Mouse (Mus musculus) brain, embryonic 14.5 days (tissue): Measurements from ENCODE around the gene Gm15293.
"Not testable (repeated sequence)": the region's sequence is repeated elsewhere in the genome, so short reads cannot be mapped to it uniquely, and the experiment has no call there.

Experiments
- CTCF ChIP-seq: fragments of 200-500 bp; IDR thresholded peaks from 2 replicates; pipeline ENCODE4 v1.5.1; 2012; ENCODE audit warnings: inconsistent platforms, mild to moderate bottlenecking, moderate library complexity, borderline replicate concordance; ENCODE audit not compliant: insufficient read depth, insufficient read length; ENCODE audit errors: extremely low read depth
- POLR2A ChIP-seq: fragments of 200-500 bp; IDR thresholded peaks from 2 replicates; pipeline ENCODE4 v1.6.1; 2012; ENCODE audit warnings: mild to moderate bottlenecking, inconsistent platforms, borderline replicate concordance; ENCODE audit not compliant: poor library complexity, insufficient read depth, insufficient read length, severe bottlenecking; ENCODE audit errors: extremely low read depth

- not testable (repeated sequence) for TF ChIP-seq POLR2A, CTCF
Observed at GRCm38 (mm10) chr8:21161977-21162376, 39.4 kb upstream of the Gm15293 start, which contains the start of gene Defa22.
